Mouse (Mus musculus) CD4-positive helper T cell, adult 2 months (primary cell): ENCODE results near the gene Dmrt1.
"Not testable (repeated sequence)": the region's sequence is repeated elsewhere in the genome, so short reads cannot be mapped to it uniquely, and the experiment has no call there.

Experiments used
- DNase-seq: peaks from one replicate; pipeline ENCODE4 v3.0.0-alpha.2; 2012; ENCODE audit warnings: low read depth, missing footprints, low spot score

Gene Dmrt1

DNA sequence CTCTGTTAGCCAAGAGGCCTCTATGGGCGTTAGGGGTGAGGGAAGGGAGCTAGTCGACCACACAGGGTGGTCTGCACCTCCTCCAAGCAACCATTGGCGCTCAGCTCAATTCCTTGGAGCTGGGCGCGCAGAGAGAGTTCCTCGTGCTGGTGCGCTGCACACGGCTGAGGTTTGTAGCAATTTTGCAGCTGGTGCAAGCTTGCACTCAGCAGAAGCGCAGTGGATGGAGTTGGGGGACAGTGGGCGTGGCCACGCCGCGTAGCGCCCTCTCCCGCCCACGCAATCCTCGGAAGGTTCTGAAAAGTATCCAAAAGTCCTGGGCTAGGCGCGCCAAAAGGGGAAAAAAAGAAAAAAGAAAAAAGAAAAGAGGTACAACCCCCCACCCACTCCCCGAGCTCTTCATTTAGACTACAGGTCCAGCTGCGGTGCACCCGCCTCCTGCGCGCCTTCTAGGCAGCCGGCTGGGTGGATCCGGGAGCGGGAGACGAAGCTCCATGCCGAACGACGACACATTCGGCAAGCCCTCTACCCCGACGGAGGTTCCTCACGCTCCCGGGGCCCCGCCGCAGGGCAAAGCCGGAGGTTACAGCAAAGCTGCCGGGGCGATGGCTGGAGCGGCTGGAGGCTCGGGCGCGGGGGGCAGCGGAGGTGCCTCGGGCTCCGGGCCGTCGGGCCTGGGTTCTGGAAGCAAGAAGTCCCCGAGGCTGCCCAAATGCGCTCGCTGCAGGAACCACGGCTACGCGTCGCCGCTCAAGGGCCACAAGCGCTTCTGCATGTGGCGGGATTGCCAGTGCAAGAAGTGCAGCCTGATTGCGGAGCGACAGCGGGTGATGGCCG lies at the start of gene Dmrt1:
Gene Dmrt1 (plus strand): TSS at position 259 of the 837 bp plus-strand sequence.
- DNase-seq = no peak

GRCm38 (mm10) chr19:25460760-25461159 lies 44.7 kb upstream of the Dmrt1 start:
- no peak for DNase-seq

DNA sequence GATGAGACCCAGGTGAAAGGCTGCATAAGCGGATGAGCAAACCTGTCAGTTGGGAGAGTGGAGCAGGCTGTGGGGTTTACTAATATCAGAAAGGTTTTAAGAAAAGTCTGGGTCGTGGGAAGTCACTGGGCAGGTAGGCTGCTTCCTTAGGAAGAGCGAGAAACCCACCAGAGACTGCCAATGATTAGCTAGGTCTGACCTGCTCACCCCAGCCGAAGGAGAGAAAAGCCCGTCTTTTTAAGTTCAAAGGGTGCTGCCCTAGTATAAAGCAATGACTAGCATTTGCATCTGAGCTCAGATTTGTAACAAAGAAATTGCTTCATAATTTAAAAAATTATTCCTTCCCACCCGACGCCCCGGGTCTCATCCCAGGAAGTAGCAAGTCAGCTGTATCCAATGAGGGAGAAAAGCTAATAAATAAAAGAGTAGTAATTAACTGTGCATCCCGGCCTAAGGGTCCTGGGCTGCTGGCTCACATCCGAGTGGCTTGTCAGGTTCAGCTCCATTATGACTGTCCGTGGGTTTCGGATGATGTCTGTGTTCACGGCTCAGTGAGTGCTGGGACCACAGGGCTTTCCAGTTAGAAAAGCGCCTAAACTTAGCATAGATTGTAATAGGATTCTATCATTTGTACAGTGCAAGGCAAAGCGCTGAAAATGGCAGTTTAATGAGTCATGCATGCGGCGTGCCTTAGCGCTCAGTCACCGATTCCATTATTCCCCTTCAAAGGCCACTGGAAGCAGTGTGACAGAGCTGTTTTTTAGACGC lies 43.7 kb upstream of the Dmrt1 start:
- no peak for DNase-seq

DNA sequence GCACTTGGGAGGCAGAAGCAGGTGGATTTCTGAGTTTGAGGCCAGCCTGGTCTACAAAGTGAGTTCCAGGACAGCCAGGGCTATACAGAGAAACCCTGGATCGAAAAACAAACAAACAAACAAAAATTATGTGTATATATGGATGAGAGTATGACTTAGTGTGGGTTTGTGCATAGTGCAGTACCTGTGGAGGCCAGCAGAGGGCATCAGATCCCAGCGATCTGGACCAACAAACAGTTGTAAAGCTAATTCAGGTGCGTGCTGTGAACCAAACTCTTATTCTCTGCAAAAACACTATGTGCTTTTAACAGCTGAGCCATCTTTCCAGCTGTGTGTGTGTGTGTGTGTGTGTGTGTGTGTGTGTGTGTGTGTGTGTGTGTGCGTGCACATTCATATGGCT lies 29.6 kb upstream of the Dmrt1 start:
- not testable (repeated sequence) for DNase-seq

GRCm38 (mm10) chr19:25479152-25479669 lies 26.2 kb upstream of the Dmrt1 start:
- DNase-seq = no peak

DNA sequence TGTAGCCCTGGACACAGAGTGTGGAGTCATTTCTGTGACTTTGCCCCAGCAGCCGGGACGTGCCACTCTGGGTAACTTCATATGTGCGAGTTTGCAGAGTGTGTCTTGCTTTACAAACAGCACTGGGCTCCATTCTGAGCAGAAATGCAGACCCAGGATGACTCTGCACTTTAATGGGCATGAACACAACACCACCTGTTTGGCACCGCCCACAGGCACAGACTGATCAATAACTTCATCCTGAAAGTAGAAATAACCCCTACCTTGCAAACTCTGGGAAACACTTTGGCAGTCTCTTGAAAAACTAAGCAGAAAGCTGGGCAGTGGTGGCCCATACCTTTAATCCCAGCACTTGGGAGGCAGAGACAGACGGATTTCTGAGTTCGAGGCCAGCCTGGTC lies 24.6 kb upstream of the Dmrt1 start:
- DNase-seq = no peak

GRCm38 (mm10) chr19:25486561-25486960 lies 18.9 kb upstream of the Dmrt1 start:
- no peak for DNase-seq

- DNase-seq = no peak
Observed at GRCm38 (mm10) chr19:25487350-25487749, 18.1 kb upstream of the Dmrt1 start.

GRCm38 (mm10) chr19:25488546-25488945 lies 16.9 kb upstream of the Dmrt1 start:
- no peak for DNase-seq

GRCm38 (mm10) chr19:25489546-25489945 lies 15.9 kb upstream of the Dmrt1 start:
- no peak for DNase-seq

DNA sequence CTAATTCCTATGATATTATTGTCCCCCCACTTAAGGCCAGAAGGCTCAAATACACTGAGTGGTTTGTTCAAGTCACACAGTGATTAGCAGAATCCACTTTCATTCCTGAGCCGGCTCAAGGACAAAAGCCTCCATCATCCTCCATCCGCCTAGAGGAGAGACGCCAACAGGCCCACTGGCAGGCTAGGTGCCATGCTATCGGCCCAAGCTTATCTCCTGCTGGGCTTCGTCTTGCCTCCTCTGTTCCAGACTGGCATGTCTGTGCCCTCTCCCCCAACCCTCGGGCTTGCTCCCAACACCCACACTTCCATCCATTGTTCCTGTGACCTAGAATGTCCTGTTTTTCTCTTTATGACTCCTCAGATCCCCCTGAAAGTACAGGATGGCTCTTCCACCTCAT lies 8.0 kb upstream of the Dmrt1 start:
- DNase-seq = no peak

- DNase-seq = no peak
Observed at GRCm38 (mm10) chr19:25504878-25505277, 540 bp upstream of the Dmrt1 start.

- DNase-seq = no peak
Observed at GRCm38 (mm10) chr19:25506616-25507015, 1.2 kb downstream of the Dmrt1 start.

DNA sequence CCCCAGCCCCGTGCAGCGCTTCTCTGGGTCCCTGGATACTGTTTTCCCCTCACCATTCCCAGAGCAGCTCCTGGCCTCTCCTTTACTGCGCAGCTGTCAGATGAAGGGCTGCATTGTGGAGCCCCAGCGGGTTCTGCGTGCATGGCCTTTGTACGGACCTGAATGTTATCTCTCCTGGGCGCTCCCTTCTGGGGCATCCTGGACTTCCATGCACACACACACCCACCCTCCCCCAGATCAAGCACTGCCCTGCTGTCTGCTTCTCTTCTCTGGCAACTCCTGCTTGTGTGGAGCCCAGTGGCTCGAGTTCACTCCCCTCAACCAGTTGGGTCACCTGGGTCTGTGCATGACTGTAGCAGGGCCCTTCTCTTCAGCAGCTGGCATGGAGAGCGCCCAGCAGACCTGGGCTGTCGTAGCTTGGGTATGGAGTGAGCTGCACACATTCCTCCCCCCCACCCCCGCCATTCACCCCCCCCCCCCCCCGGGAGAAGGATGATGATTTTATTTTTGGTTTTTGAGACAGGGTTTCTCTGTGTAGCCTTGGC lies 9.6 kb downstream of the Dmrt1 start:
- no peak for DNase-seq

DNA sequence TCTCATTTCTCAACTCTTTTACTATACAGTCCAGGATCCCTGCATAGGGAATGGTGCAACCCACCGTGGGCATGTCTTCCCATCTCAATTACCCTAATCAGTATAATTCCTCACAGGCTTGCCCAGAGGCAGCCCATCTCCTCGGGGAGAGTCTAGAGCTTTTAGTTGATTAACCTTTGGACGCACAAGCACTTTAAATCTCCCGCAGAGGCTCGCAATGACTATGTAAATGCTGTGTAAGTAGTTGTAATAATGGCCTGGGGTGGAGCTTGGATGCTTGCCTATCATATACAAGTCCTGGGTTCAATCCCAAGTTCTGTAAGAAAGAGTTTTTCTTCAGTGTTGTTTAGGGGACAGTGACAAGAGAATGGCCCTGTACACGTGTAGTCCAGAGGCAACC lies 18.7 kb downstream of the Dmrt1 start:
- no peak for DNase-seq

- no peak for DNase-seq
Observed at GRCm38 (mm10) chr19:25525726-25526125, 20.3 kb downstream of the Dmrt1 start.

DNA sequence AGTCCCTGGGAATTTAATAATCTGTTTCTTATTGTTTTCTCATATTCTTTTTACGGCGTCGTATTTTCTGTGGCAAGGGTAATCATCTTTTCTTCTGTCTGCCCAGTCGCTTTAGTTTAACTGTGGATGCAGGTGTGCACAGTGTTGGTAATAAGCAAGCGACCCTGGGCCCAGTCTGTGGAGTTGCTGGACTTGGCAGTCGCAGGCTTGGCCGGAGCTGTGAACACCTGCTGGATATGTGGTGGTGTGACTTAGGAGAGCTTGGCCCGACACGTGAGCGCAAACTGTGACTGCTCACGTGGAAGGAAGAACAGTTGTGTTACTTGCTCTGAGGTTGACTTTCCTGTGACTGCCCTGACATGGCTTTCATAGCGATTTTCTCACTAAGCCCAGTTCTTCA lies 24.3 kb downstream of the Dmrt1 start:
- DNase-seq = no peak

- DNase-seq = no peak
Observed at GRCm38 (mm10) chr19:25545714-25546340, 40.4 kb downstream of the Dmrt1 start.

DNA sequence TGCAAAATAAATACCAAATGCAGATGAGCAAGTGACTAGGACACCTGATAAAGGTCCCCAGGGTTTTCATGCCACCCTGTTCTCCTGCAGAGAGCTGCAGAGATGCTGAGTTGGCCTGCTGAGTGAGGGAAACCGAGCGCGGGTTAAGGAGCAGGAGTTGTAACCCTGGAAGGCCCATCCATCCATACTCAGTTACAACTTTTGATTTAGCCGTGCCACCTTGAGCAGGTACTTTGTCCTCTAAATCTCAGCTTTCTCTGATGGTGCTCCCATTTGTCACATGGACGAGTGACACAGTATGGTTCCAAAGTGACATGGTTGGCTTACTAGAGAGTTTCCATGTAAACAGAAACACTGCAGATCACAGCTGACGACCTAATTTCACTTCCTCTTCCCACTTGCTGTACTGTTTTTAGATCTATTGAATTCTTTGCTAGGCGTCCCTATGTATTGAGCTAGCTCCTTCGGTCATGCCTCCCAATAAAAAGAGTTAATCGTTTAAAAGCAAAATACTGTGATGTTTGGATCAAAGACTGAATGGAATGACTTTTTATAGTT lies 41.7 kb downstream of the Dmrt1 start:
- no peak for DNase-seq

- DNase-seq = no peak
Observed at GRCm38 (mm10) chr19:25550346-25550745, 44.9 kb downstream of the Dmrt1 start.

DNA sequence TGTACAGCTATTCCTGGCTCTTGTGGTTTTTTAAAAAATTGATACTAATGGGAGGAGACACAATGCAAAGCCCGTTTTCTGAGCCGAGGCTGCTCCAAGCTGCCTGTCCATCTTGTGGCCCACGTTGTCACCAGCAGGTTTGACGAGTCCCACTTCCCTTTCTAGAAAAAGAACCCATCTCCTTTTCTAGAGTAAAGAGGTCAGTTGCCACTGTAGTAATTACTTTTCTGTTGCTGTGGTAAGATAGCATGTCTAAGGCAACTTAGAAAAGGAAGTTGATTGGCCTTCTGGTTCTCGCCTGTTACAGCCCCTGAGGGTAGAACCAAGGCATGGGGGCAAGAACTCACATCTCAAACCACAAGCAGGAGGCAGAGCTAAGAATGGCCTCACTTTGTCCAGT lies 45.6 kb downstream of the Dmrt1 start:
- no peak for DNase-seq

DNA sequence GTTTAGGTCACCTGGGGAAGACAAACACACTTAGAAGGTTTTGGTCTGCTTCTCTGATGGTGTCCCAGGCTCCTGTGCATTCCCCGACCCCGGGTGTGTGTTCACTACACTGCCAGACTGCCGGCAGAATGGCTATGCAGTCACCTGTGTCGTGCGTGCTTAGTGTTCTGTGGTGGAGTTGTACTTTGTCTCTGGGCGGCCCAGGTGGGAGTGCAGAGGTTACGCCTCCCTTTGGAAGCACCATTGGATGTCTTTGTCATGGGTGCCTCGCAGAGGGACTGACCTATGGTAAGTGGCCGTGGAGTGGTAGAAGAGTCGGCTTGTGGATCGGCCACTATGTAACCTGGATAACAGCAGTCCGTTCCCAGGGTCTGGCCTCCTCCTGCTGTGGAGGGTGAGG lies 59.0 kb downstream of the Dmrt1 start:
- no peak for DNase-seq
